Mouse (Mus musculus) liver, embryonic 15.5 days (tissue): ENCODE measurements around the gene Socs3. TPM values are rescaled to one million over a fixed set of nuclear protein-coding genes. Genes with fewer than 3 reads are reported as not detected.

Experiments used
- ATAC-seq: fragments of 200-750 bp; cut with Nextera tagmentation; 2 replicates; pipeline ENCODE4 v1.8.0; 2017; ENCODE audit warnings: moderate number of reproducible peaks, mild to moderate bottlenecking, moderate library complexity; ENCODE audit not compliant: insufficient read depth
- H3K27ac ChIP-seq: fragments of 300-500 bp; sonication (generic); replicated peaks from 2 replicates; pipeline ENCODE4 v1.5.1; 2015; ENCODE audit warnings: mild to moderate bottlenecking, inconsistent platforms
- H3K27me3 ChIP-seq: fragments of 300-500 bp; sonication (generic); 2 replicates; pipeline ENCODE4 v1.6.1; 2015; ENCODE audit warnings: mild to moderate bottlenecking, inconsistent platforms
- H3K36me3 ChIP-seq: fragments of 300-500 bp; sonication (generic); replicated peaks from 2 replicates; pipeline ENCODE4 v1.6.1; 2015; ENCODE audit warnings: moderate library complexity, mild to moderate bottlenecking, inconsistent platforms
- H3K4me1 ChIP-seq: fragments of 300-500 bp; sonication (generic); replicated peaks from 2 replicates; pipeline ENCODE4 v1.6.1; 2015; ENCODE audit warnings: inconsistent platforms
- H3K4me2 ChIP-seq: fragments of 300-500 bp; sonication (generic); 2 replicates; pipeline ENCODE4 v1.6.1; 2015; ENCODE audit warnings: moderate library complexity, mild to moderate bottlenecking, inconsistent platforms
- H3K4me3 ChIP-seq: fragments of 300-500 bp; sonication (generic); replicated peaks from 2 replicates; pipeline ENCODE4 v1.5.1; 2015; ENCODE audit warnings: mild to moderate bottlenecking, inconsistent platforms
- H3K9ac ChIP-seq: fragments of 300-500 bp; sonication (generic); 2 replicates; pipeline ENCODE4 v1.6.1; 2015; ENCODE audit warnings: moderate library complexity, mild to moderate bottlenecking, inconsistent platforms
- H3K9me3 ChIP-seq: fragments of 300-500 bp; sonication (generic); replicated peaks from 2 replicates; pipeline ENCODE4 v1.6.1; 2016; ENCODE audit warnings: inconsistent platforms
- WGBS: fragments of 180-500 bp; shearing (Covaris S2); methylation state at CpG from one replicate; pipeline ENCODE4 v1.1.7; 2015; ENCODE audit warnings: mixed read lengths; ENCODE audit not compliant: insufficient replicate concordance; 5-methylcytosine and 5-hydroxymethylcytosine counted together
- polyA plus RNA-seq: library from polyadenylated mRNA; unstranded; fragments of >200 nt; fragmentation: Nextera tagmentation; extraction: Ambion mirVana; gene quantifications from 2 replicates; pipeline ENCODE4 v1.2.1, GENCODE M21; 2015

Socs3 gene
- polyA plus RNA-seq, 1 experiment from 2014 or later: 7.5 TPM

GRCm38 (mm10) chr11:117971100-117971499 lies 1.3 kb upstream of the Socs3 start:
- Histone ChIP-seq H3K4me2 (no peak overlapping the region), H3K9ac (no peak overlapping the region), H3K4me3 (no peak overlapping the region), H3K27ac (no peak overlapping the region), H3K27me3 (peaks cover 89% of the 10 kb centered on the region), H3K36me3 (peaks cover 19% of the 10 kb centered on the region), H3K9me3 (no peaks in the 10 kb centered on the region), H3K4me1 (peaks cover 80% of the 10 kb centered on the region)
- 63% methylated on average over 6 of the region's 6 CpGs for WGBS
- ATAC-seq: no peak

GRCm38 (mm10) chr11:117969100-117969944 lies 525 bp downstream of the Socs3 start:
- peak; percentile 89 for ATAC-seq
- Histone ChIP-seq H3K4me2 (peak overlapping the region; percentile 94), H3K36me3 (peaks cover 23% of the 10 kb centered on the region), H3K4me1 (peaks cover 80% of the 10 kb centered on the region), H3K27ac (peak overlapping the region; percentile 92), H3K4me3 (peak overlapping the region; percentile 75), H3K27me3 (peaks cover 89% of the 10 kb centered on the region), H3K9ac (peak overlapping the region; percentile 78), H3K9me3 (no peaks in the 10 kb centered on the region)
- under 1% methylated on average over 65 of the region's 65 CpGs for WGBS

- H3K4me2 ChIP-seq: peak overlapping the region; percentile 94
- peak overlapping the region; percentile 78 for H3K9ac ChIP-seq
- peak; percentile 53 for ATAC-seq
- peaks cover 23% of the 10 kb centered on the region for H3K36me3 ChIP-seq
- peak overlapping the region; percentile 92 for H3K27ac ChIP-seq
- no peaks in the 10 kb centered on the region for H3K9me3 ChIP-seq
- peak overlapping the region; percentile 75 for H3K4me3 ChIP-seq
- WGBS: under 1% methylated on average over 33 of the region's 34 CpGs
- peaks cover 89% of the 10 kb centered on the region for H3K27me3 ChIP-seq
- peaks cover 82% of the 10 kb centered on the region for H3K4me1 ChIP-seq
Observed at GRCm38 (mm10) chr11:117968716-117969099, 1.1 kb downstream of the Socs3 start.

- Histone ChIP-seq H3K4me1 (peaks cover 87% of the 10 kb centered on the region), H3K4me2 (peak overlapping the region; percentile 94), H3K9ac (peak overlapping the region; percentile 78), H3K4me3 (peak overlapping the region; percentile 75), H3K27me3 (peaks cover 89% of the 10 kb centered on the region), H3K27ac (peak overlapping the region; percentile 92), H3K36me3 (peaks cover 23% of the 10 kb centered on the region), H3K9me3 (no peaks in the 10 kb centered on the region)
- whole genome bisulfite sequencing: under 1% methylated on average over 64 of the region's 64 CpGs
- no peak for ATAC-seq
Observed at GRCm38 (mm10) chr11:117968016-117968671, 1.7 kb downstream of the Socs3 start.

- 33% methylated on average over 34 of the region's 34 CpGs for WGBS
- ATAC-seq: no peak
- peaks cover 87% of the 10 kb centered on the region for H3K4me1 ChIP-seq
- H3K9ac ChIP-seq: peak overlapping the region; percentile 78; the same call in 1 of the 2 replicates
- H3K4me3 ChIP-seq: peak overlapping the region; percentile 75
- peaks cover 89% of the 10 kb centered on the region for H3K27me3 ChIP-seq
- H3K36me3 ChIP-seq: peaks cover 23% of the 10 kb centered on the region
- no peaks in the 10 kb centered on the region for H3K9me3 ChIP-seq
- peak overlapping the region; percentile 94 for H3K4me2 ChIP-seq
- H3K27ac ChIP-seq: no peak overlapping the region
Observed at GRCm38 (mm10) chr11:117967249-117968015, 2.4 kb downstream of the Socs3 start.

GRCm38 (mm10) chr11:117966506-117967100 lies 3.2 kb downstream of the Socs3 start:
- Histone ChIP-seq H3K27me3 (peaks cover 88% of the 10 kb centered on the region), H3K4me3 (peak overlapping the region; percentile 75), H3K36me3 (peaks cover 23% of the 10 kb centered on the region), H3K9ac (no peak overlapping the region), H3K9me3 (no peaks in the 10 kb centered on the region), H3K27ac (no peak overlapping the region), H3K4me1 (peaks cover 90% of the 10 kb centered on the region), H3K4me2 (peak overlapping the region; percentile 94)
- ATAC-seq: no peak
- 70% methylated on average over 7 of the region's 7 CpGs for WGBS

GRCm38 (mm10) chr11:117965561-117965981 lies 4.3 kb downstream of the Socs3 start:
- no peak overlapping the region for H3K4me3 ChIP-seq

GRCm38 (mm10) chr11:117965052-117965451 lies 4.8 kb downstream of the Socs3 start:
- H3K36me3 ChIP-seq: peaks cover 23% of the 10 kb centered on the region
- H3K4me3 ChIP-seq: no peak overlapping the region
- no peak for ATAC-seq
- no peak overlapping the region for H3K4me2 ChIP-seq
- H3K9me3 ChIP-seq: no peaks in the 10 kb centered on the region
- H3K27me3 ChIP-seq: peaks cover 96% of the 10 kb centered on the region
- no peak overlapping the region for H3K27ac ChIP-seq
- 40% methylated on average over 7 of the region's 7 CpGs for WGBS
- H3K9ac ChIP-seq: no peak overlapping the region
- H3K4me1 ChIP-seq: peaks cover 81% of the 10 kb centered on the region

More at GRCm38 (mm10) chr11:117965561-117965981, 4.3 kb downstream of the Socs3 start:
- Histone ChIP-seq H3K27ac (no peak overlapping the region), H3K36me3 (peaks cover 23% of the 10 kb centered on the region), H3K4me1 (peaks cover 86% of the 10 kb centered on the region), H3K9me3 (no peaks in the 10 kb centered on the region), H3K9ac (no peak overlapping the region), H3K27me3 (peaks cover 94% of the 10 kb centered on the region), H3K4me2 (no peak overlapping the region)
- no peak for ATAC-seq
- 30% methylated on average over 9 of the region's 9 CpGs for WGBS

- H3K4me2 ChIP-seq: peak overlapping the region; percentile 76
- no peak for ATAC-seq
- WGBS: 39% methylated on average over 1 of the region's 1 CpGs
- H3K4me1 ChIP-seq: peaks cover 81% of the 10 kb centered on the region
- H3K27ac ChIP-seq: no peak overlapping the region
- no peak overlapping the region for H3K9ac ChIP-seq
- no peak overlapping the region for H3K4me3 ChIP-seq
- no peaks in the 10 kb centered on the region for H3K9me3 ChIP-seq
- H3K27me3 ChIP-seq: peaks cover 98% of the 10 kb centered on the region
- peaks cover 23% of the 10 kb centered on the region for H3K36me3 ChIP-seq
Observed at GRCm38 (mm10) chr11:117964294-117964693, 5.6 kb downstream of the Socs3 start.

- Histone ChIP-seq H3K36me3 (peaks cover 23% of the 10 kb centered on the region), H3K4me3 (peak overlapping the region; percentile 42), H3K4me1 (peaks cover 78% of the 10 kb centered on the region), H3K4me2 (peak overlapping the region; percentile 76), H3K27me3 (peaks cover 98% of the 10 kb centered on the region), H3K9me3 (no peaks in the 10 kb centered on the region), H3K9ac (peak overlapping the region; percentile 9; the same call in 1 of the 2 replicates), H3K27ac (peak overlapping the region; percentile 64)
- 3% methylated on average over 9 of the region's 9 CpGs for WGBS
- no peak for ATAC-seq
Observed at GRCm38 (mm10) chr11:117963872-117964271, 6.0 kb downstream of the Socs3 start.
